Mouse (Mus musculus) cerebellum, adult 2 months (tissue): ENCODE results near the gene Acsl5.

Experiments used
- CTCF ChIP-seq: fragments of 200-500 bp; IDR thresholded peaks from 2 replicates; pipeline ENCODE4 v1.5.1; 2011; ENCODE audit warnings: low read depth, mild to moderate bottlenecking, control low read depth, low read length, moderate library complexity, borderline replicate concordance; ENCODE audit not compliant: insufficient read depth
- POLR2A ChIP-seq: fragments of 200-500 bp; IDR thresholded peaks from 2 replicates; pipeline ENCODE4 v1.6.1; 2011; ENCODE audit warnings: low read length, control low read depth, borderline replicate concordance; ENCODE audit not compliant: insufficient read depth

DNA sequence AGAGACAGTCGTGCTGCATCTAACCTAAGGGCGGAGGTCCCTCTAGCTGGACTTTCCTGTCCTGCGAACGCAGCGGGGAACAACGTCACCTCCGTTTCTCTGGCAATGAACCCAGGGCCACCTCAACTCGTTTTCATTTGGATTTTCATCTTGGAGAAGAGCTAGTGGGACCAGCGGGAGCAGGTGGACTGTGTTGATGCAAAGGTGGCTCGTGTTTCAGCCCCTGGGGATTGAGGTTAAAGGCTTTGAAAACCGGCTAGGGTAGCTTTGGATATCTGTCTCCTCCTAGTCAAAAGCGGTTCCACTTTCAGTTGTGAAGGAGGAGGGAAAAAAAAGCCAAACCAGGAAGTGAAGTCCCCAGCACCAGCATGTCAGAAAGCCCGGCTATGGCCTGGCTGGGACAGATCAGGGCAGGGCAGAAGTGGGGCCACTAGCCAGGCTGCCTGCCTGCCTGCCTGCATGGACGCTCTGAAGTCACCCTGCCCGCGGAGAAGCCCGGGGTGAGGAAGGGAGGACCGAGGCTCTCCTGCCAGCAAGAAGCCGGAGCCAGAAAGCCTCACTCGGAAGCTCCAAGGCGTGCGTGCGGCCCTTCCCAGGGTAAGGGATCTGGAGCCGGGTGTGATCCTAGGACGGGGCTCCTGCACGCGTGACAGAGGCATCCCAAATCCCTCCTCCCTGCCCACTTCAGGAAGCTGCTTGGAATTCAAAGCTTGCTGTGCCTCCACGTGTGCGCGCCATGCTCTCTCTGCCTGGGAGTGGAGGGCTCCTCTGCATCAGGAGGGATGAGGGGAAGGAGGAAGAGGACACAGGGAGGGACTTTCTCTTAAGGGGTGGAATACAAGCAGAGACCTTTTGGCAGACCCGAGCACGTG is 2.1 kb downstream of the Acsl5 start:
- TF ChIP-seq CTCF, result no peak
- peak; percentile 37; the same call in 1 of the 2 replicates for TF ChIP-seq POLR2A
